Mouse (Mus musculus) gastrocnemius, adult 18-20 months (tissue): Measurements from ENCODE around the gene Kdm6b. TPM values are rescaled to one million over a fixed set of nuclear protein-coding genes. Genes with fewer than 3 reads are reported as not detected.

Experiments used
- DNase-seq: peaks from one replicate; pipeline ENCODE4 v3.0.0; 2021; ENCODE audit warnings: low spot score
- long read RNA-seq, 2 experiments: library from polyadenylated mRNA; stranded (forward); transcript quantifications; one replicate each; pipeline ENCODE4 v2.0.0; 2021
- total RNA-seq, 2 experiments: library from RNA; stranded (reverse); gene quantifications; 2 replicates each; pipeline ENCODE4 v1.2.3; 2021

Kdm6b gene
- 10 to 100 TPM; 19.6 to 22.0 TPM for total RNA-seq
- long read RNA-seq, experiment 1, partial matches to known transcripts = 3 of 4 reads
- long read RNA-seq, experiment 1, other reads (novel, unspliced or antisense) = 1 of 4 reads
- long read RNA-seq, experiment 2, partial matches to known transcripts = 2 of 6 reads
- long read RNA-seq, experiment 2, other reads (novel, unspliced or antisense) = 4 of 6 reads

- DNase-seq = peak; percentile 3
These were observed at the start of gene Kdm6b for GRCm38 (mm10) chr11:69413221-69414181. Gene Kdm6b, minus strand, starts transcription at chr11:69413675.

GRCm38 (mm10) chr11:69461568-69461967 is 48.1 kb upstream of the Kdm6b start:
- no peak for DNase-seq

GRCm38 (mm10) chr11:69459883-69460282 is 46.4 kb upstream of the Kdm6b start:
- DNase-seq = no peak

DNA sequence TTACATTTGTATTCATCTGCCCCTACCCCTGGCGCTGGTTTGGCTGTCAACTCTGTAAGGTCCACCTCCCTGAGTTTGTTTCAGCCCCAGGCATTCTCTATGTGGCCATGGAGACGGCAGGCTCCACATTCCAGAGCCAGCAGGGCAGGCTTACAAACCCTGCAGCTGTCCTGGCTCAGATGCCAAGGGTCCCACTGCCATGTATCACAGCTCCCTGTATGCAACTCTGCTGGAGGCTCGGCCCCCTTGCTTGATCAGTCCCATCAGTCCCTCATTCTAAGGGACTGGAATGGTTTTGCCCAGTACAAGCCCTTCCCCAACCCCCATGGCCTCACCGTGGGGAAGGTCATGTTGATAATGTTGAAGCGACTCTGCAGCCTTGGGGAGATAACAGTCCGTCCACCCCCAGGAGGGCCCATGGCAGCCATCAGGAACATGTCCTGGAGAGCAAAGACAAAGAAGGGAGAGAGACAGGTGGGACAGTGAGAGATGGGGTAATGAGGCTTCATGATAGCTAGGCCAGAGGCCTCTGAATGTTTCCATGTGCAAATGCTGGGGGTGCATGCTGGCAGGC is 43.6 kb upstream of the Kdm6b start:
- no peak for DNase-seq

DNA sequence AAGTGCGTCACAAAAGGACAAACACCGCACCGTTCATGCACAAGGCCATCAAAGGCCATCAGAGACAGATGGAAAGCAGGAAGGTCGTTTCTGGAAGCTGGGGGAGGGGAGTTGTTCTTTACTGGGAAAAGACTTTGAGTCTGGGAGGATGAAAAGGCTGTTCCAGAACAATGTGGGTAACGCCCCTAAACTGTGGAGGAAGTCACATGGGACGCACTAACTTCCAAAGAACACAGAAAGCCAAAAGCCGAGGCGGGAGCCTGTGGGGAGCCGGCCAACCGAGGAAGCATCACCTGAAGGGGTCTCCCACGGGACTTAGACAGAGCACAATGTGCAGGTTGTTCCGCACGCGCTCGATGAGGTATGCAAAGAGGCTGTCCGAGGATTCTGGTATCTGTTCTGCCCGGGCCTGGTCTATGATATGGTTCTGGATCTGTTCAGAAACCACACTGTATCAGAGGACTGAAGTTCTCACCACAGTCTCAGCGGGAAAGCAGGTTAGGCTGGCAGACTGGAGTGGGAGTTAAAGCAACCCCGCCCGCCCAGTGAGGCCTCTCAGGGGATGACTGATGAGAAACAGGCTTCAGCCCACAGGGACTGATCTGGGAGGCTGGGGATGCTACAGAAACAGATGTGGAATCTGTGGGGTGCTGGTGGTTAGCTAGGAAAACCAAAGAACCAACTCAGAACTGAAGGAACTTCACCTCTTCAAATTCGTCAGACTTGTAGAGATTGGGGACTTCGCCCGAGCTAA is 38.8 kb upstream of the Kdm6b start:
- DNase-seq = peak; percentile 35

DNA sequence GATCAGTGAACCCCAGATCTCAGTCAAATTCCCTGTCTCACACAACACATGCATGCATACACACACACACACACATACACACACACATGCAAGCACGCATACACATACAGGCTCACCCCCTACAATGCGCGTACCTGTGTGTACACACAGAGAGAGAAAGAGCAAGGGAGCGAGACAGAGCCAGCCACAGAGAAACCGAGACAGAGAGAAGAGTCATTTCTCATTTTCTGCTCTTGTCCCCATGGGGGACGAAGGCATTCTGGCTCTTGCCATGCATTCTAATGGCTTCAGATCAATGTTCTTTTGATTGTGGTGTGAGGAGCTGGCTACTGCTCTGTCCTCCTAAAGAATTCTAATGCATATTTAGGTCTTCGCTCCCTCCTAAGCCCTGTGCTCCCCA is 33.8 kb upstream of the Kdm6b start:
- no peak for DNase-seq

GRCm38 (mm10) chr11:69443328-69443727 is 29.9 kb upstream of the Kdm6b start:
- DNase-seq = no peak

DNA sequence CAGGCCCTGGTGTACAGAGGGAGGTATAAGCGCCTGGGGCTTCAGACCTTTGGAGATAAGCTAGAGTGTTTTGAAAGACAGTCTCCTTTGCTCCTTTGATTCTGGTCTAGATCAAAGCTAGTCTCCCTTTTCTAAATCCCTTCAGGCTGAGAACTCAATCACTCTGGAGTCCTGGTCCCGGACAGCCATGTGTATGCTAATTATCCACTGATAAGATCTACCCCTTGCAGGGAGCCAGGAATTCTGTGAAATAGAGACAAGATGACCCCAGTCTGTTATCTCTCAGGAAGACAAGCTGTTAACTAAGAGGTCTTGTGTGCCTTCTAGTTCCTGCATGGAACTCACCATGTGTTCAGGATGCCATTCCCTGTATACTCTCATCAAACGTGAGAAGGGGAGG is 23.8 kb upstream of the Kdm6b start:
- no peak for DNase-seq

DNA sequence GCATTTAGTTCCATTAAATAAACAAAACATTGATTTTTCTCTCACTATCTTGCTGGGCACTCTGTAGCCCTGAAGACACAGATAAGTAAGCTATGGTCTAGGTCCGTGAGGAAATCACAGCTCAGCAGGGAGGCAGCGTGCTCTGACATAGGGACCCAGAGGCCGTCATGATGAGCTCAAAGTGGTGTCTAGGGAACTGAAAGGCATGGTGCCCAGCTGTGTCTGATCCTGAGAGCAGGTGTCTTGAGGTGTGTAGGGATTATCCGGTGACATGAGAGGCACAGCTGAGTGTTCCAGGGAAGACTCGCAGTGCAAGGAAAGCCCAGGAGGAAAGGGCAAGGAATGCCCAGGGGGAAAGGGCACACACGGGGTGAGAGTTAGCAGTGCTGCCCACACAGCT is 19.7 kb upstream of the Kdm6b start:
- no peak for DNase-seq

DNA sequence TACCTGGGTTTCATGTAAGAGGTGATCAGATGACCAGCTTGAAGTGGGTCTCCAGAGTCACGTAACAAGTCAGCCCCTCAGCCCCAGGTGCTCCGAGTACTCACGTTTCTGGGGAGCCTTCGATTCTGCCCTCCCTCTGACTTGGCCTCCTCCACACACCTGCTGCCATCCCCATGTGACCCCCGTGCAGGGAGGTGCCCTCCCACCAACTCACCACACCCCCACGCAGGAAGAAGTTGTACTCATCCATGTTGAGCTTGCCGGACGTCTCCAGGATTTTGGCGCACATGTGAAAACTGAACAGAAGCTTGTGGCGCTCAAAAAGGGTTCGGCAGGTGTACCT is 19.1 kb upstream of the Kdm6b start:
- no peak for DNase-seq

DNA sequence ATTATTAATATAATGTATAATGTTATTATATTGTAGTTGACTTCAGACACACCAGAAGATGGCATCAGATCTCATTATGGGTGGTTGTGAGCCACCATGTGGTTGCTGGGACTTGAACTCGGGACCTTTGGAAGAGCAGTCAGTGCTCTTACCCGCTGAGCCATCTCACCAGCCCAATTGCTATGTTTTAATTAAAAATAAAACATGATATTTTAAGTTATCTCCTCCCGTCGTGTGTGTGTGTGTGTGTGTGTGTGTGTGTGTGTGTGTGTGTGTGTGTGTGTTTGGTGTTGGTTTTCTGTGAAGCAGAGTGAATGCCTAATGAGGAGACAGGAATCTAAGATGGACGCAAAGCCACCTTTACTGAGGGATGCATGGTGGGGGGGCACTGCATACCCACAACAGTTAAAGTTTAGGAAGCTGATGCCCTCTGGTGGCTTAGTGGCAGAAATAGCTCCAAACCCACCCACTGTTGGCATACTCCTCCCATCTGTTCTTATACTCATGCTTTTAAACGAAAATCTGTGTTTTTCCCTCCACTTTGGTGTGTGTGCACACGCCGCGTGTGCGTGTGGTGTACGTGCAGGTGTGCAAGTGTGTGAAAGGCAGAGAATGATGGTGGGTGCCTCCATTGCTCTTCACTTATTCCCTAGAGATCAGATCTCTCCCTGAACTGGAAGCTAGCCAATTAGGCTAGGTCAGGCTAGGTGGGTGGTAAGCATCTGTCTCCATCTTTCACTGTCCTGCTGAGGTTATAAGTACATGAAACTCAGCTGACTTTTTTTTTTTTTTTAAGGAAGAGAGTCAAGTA is 18.6 kb upstream of the Kdm6b start:
- peak; percentile 74 for DNase-seq

- no peak for DNase-seq
These were observed 17.2 kb upstream of the Kdm6b start for GRCm38 (mm10) chr11:69430631-69431030.

- no peak for DNase-seq
These were observed 15.8 kb upstream of the Kdm6b start for GRCm38 (mm10) chr11:69429313-69429712.

- no peak for DNase-seq
These were observed 15.3 kb upstream of the Kdm6b start for GRCm38 (mm10) chr11:69428751-69429150.

DNA sequence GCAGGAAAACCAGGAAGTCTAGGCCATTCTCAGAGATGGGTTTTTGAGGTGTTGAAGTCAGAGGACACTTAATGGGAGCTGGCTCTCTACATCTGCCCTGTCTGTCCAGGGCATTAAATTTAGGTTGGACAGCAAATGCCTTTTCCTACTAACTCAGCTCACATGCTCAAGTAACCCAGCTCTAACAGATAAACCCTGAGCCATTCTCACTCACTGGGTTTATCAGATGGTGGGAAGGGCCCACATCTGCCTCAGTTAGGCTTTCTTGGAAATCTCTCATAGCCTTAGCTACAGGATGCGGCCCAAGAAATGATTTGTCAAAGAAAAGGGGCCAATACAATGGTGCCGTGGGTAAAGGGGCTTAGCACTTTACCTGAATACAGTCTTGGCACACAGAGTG is 12.8 kb upstream of the Kdm6b start:
- DNase-seq = no peak

DNA sequence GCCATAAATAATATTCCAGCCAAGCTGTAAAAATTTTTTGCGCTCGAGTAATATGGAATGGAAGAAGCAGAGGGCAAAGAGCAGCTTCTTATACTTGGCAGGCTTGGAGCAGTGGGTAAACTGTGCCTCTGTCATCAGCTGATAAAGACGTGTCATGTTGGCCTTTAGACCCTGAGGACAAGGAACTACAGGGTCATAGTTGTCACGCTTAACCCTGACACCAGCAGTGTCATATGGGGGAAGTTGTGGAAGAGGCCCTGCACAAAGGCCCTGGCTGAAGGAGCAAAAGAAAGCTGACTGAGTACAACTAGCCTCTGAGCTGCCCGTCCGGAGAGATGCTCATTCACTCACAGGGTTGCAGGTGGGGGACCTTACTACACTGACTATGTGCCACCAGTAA is 10.4 kb upstream of the Kdm6b start:
- no peak for DNase-seq

GRCm38 (mm10) chr11:69422842-69423241 is 9.4 kb upstream of the Kdm6b start:
- DNase-seq = no peak

- no peak for DNase-seq
These were observed 7.9 kb upstream of the Kdm6b start for GRCm38 (mm10) chr11:69421131-69421977.

- DNase-seq = no peak
These were observed 7.1 kb upstream of the Kdm6b start for GRCm38 (mm10) chr11:69420554-69421000.
